Mouse (Mus musculus): ENCODE results near the gene Ppp2r5a. TPM values are rescaled to one million over a fixed set of nuclear protein-coding genes. Genes with fewer than 3 reads are reported as not detected.
A peak's percentile ranks its signal among the peaks of the same experiment; 100 is the strongest.

Ppp2r5a gene
- polyA plus RNA-seq, 1 experiment: 96.6 TPM

DNA sequence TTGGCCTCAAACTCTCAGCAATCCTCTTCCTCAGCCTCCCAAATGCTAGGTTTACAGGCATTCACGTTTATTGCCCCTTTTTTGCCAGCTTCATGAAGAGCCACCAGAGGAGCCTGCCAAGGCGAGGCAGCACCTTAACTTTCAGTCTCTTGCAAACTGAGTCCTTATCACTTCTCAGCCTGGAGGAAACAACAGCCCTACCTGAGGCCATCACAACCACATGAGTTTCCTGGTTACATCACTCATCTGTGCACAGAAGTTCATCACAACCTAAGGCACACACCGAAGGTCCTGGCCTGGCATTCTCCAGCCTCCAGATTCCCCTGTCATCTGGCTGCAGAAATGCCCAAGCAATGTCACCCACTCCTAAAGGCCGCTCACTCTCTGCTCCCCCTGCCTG lies 19.1 kb upstream of the Ppp2r5a start:
- H3K4me3 ChIP-seq (replicated peaks; ENCODE audit: control insufficient read depth, low read depth, low read length): no peak overlapping the region
- no peak for TF ChIP-seq POLR2A (IDR thresholded peaks at IDR 0.05; ENCODE audit: borderline replicate concordance, control insufficient read depth, low read depth, low read length)
- no peak for TF ChIP-seq CTCF (IDR thresholded peaks at IDR 0.05; ENCODE audit: control insufficient read depth, insufficient read depth, low read length)
- WGBS: 21% methylated on average over 4 of the region's 4 CpGs
- peak overlapping the region; percentile 95 for H3K27ac ChIP-seq (ENCODE audit: control insufficient read depth, insufficient read depth, low read depth, low read length, poor library complexity)
- peaks cover 7% of the 10 kb centered on the region for H3K4me1 ChIP-seq (ENCODE audit: control insufficient read depth, insufficient read depth, low read length)

DNA sequence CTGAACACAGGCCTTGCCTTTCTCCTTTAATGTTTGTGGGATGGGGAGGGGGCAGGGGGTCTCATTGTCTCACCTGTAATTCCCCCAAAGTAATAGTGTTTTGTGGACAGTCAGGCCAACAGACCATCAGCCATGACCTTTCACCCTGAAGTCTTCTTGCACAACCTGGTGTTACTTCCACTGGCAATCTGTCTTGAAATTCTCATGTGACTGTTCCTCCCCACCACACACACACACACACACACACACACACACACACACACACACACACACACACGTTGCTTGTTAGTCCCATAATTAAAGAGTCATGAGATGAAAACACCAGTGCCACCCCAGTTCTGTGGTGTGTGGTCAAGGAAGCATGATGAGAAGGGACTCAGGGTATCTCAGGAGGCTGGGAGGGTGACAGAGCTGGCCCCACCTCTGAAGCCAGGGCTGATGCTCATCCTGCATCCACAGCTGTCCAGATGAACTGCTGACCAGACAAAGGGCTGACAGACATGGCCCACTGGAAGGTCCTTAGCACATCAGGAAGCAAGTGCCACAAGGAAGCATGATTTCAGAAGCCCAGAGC lies 18.4 kb upstream of the Ppp2r5a start:
- H3K4me1 ChIP-seq (ENCODE audit: control insufficient read depth, insufficient read depth, low read length): peaks cover 10% of the 10 kb centered on the region

DNA sequence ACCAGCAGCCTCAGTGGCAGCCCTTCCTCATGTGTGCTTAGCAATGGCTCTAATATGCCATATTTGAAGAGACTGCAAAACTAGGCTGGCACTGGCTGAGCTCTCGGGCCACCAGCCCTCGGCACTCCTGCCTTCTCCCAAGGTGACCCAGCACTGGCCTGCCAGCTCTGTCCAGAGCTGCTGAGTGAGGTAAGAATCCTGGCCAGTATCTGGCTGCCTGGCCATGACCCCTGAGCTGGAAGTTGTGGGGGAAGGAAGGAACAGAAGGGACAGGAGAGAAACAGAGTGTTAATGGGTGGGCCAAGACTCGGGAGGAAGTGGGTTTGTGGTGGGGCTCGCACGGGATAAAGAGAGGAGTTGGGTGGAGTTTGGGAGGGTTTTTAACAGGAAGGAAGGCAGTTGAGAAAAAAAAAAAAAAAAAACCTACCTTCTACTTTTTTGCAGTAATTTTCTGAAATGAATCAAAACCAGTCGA lies 17.9 kb upstream of the Ppp2r5a start:
- Histone ChIP-seq H3K4me1 (ENCODE audit: control insufficient read depth, insufficient read depth, low read length) (peaks cover 10% of the 10 kb centered on the region), H3K27ac (ENCODE audit: control insufficient read depth, insufficient read depth, low read depth, low read length, poor library complexity) (peak overlapping the region; percentile 95), H3K4me3 (replicated peaks; ENCODE audit: control insufficient read depth, low read depth, low read length) (no peak overlapping the region)
- 1% methylated on average over 6 of the region's 6 CpGs for WGBS
- TF ChIP-seq POLR2A (IDR thresholded peaks at IDR 0.05; ENCODE audit: borderline replicate concordance, control insufficient read depth, low read depth, low read length): no peak
- no peak for TF ChIP-seq CTCF (IDR thresholded peaks at IDR 0.05; ENCODE audit: control insufficient read depth, insufficient read depth, low read length)

More for the DNA sequence above, 18.4 kb upstream of the Ppp2r5a start:
- no peak for TF ChIP-seq POLR2A (IDR thresholded peaks at IDR 0.05; ENCODE audit: borderline replicate concordance, control insufficient read depth, low read depth, low read length)
- no peak for TF ChIP-seq CTCF (IDR thresholded peaks at IDR 0.05; ENCODE audit: control insufficient read depth, insufficient read depth, low read length)
- 5% methylated on average over 1 of the region's 1 CpGs for WGBS
- no peak overlapping the region for H3K4me3 ChIP-seq (replicated peaks; ENCODE audit: control insufficient read depth, low read depth, low read length)
- peak overlapping the region; percentile 95 for H3K27ac ChIP-seq (ENCODE audit: control insufficient read depth, insufficient read depth, low read depth, low read length, poor library complexity)

DNA sequence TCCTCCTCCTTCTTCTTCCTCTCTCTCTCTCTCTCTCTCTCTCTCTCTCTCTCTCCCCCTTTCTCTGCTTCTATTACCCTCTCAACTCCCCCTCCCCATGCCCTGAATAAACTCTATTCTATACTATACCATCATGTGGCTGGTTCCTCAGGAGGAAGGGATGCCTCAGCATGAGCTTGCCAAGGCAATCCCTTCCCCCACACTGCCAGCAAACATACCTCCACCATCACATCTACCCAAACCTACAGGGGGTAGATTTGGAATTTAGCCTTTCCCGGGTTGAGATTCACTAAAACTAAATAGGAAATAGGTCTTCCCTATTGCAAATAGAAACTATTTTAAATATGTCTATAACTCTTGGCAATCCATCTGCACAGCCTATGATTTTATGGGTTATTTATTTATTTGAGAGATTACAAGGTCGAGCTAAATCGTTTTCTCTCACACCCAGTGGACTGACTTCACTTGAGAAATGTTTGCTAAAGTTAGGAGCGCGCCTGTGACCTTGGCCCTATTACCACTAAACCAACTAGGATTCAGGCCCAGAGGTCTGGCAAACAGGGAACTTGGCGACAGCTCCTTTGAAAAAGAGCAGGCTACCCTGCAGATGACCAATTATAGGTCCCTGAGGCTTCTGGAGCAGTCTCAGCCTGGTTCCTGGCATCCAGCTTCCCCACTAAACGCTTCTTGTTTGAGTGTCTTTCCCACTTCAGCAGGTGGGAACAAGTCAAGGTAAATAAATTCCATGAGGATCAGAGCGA lies 17.1 kb upstream of the Ppp2r5a start:
- TF ChIP-seq POLR2A (IDR thresholded peaks at IDR 0.05; ENCODE audit: borderline replicate concordance, control insufficient read depth, low read depth, low read length): no peak
- no peak for TF ChIP-seq CTCF (IDR thresholded peaks at IDR 0.05; ENCODE audit: control insufficient read depth, insufficient read depth, low read length)
- WGBS: 41% methylated on average over 8 of the region's 8 CpGs
- H3K4me3 ChIP-seq (replicated peaks; ENCODE audit: control insufficient read depth, low read depth, low read length): no peak overlapping the region
- H3K27ac ChIP-seq (ENCODE audit: control insufficient read depth, insufficient read depth, low read depth, low read length, poor library complexity): peak overlapping the region; percentile 78
- peaks cover 8% of the 10 kb centered on the region for H3K4me1 ChIP-seq (ENCODE audit: control insufficient read depth, insufficient read depth, low read length)

DNA sequence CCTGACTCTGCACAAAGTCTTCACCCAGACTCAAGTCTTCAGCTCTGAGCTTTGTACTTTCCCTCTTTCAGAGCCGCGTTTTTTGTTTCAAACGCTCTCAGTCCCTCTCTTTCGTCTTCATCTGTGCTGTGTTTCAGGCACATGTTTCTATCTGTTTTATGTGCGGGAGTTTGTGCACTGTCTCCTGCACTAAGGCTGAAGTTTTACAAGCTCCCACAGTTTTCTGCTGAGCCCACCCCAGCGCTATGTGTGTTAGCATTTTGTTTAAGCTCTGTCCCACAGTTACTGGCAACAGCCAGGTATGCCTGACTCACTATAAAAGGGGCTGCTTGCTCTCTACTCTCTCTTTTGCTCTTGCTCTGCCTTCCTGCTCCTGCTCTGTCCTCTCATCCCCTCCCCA lies 16.3 kb upstream of the Ppp2r5a start:
- H3K4me1 ChIP-seq (ENCODE audit: control insufficient read depth, insufficient read depth, low read length): peaks cover 8% of the 10 kb centered on the region
- peak overlapping the region; percentile 20; the same call in 1 of the 2 replicates for H3K27ac ChIP-seq (ENCODE audit: control insufficient read depth, insufficient read depth, low read depth, low read length, poor library complexity)
- WGBS: 78% methylated on average over 6 of the region's 6 CpGs
- TF ChIP-seq POLR2A (IDR thresholded peaks at IDR 0.05; ENCODE audit: borderline replicate concordance, control insufficient read depth, low read depth, low read length): no peak
- TF ChIP-seq CTCF (IDR thresholded peaks at IDR 0.05; ENCODE audit: control insufficient read depth, insufficient read depth, low read length): no peak
- H3K4me3 ChIP-seq (replicated peaks; ENCODE audit: control insufficient read depth, low read depth, low read length): no peak overlapping the region

DNA sequence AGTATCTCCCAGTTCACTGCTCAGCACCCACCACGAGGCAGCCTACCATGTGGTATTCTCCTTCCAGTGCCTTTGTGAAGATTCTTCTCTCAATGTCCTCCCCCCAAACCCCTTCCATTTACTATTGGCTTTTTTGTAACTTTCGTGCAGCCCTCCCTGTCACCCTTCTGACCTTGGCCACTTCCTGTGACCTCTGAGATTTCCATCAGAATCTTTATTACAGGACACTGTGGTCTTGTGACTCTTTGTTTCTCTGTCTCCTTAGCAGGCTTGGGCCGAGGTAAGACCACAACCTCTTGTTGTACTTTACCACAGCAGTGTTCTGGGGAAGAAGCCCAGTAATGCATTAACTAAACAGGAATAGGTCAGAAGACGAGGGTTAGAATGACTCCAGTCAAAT lies 15.9 kb upstream of the Ppp2r5a start:
- Histone ChIP-seq H3K4me1 (ENCODE audit: control insufficient read depth, insufficient read depth, low read length) (peaks cover 8% of the 10 kb centered on the region), H3K4me3 (replicated peaks; ENCODE audit: control insufficient read depth, low read depth, low read length) (no peak overlapping the region), H3K27ac (ENCODE audit: control insufficient read depth, insufficient read depth, low read depth, low read length, poor library complexity) (peak overlapping the region; percentile 20; the same call in 1 of the 2 replicates)
- WGBS: 40% methylated on average over 4 of the region's 4 CpGs
- TF ChIP-seq CTCF (IDR thresholded peaks at IDR 0.05; ENCODE audit: control insufficient read depth, insufficient read depth, low read length) (no peak), POLR2A (IDR thresholded peaks at IDR 0.05; ENCODE audit: borderline replicate concordance, control insufficient read depth, low read depth, low read length) (no peak)

DNA sequence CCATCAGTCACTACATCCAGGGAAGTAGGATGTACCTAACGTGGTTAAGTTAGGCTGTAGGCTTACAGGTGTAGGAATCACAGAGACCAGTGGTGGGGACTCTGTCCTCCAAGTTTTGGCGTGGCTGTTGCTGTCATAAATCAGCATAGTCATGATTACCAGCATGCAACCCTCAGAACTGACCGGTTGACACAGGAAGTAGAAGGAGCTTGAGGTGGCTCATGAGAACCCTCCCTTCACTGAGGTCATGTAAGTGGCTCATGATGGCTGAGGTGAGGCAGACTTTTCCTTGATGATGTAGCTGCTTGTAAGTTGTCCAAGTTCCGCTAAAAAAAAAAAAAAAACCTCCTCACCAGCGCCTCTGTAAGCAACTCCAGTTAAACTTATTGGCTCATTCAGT lies 14.0 kb upstream of the Ppp2r5a start:
- no peak for TF ChIP-seq CTCF (IDR thresholded peaks at IDR 0.05; ENCODE audit: control insufficient read depth, insufficient read depth, low read length)
- no peak for TF ChIP-seq POLR2A (IDR thresholded peaks at IDR 0.05; ENCODE audit: borderline replicate concordance, control insufficient read depth, low read depth, low read length)
- H3K27ac ChIP-seq (ENCODE audit: control insufficient read depth, insufficient read depth, low read depth, low read length, poor library complexity): peak overlapping the region; percentile 23; the same call in 1 of the 2 replicates
- H3K4me3 ChIP-seq (replicated peaks; ENCODE audit: control insufficient read depth, low read depth, low read length): no peak overlapping the region
- WGBS: 24% methylated on average over 5 of the region's 5 CpGs
- H3K4me1 ChIP-seq (ENCODE audit: control insufficient read depth, insufficient read depth, low read length): peaks cover 8% of the 10 kb centered on the region

DNA sequence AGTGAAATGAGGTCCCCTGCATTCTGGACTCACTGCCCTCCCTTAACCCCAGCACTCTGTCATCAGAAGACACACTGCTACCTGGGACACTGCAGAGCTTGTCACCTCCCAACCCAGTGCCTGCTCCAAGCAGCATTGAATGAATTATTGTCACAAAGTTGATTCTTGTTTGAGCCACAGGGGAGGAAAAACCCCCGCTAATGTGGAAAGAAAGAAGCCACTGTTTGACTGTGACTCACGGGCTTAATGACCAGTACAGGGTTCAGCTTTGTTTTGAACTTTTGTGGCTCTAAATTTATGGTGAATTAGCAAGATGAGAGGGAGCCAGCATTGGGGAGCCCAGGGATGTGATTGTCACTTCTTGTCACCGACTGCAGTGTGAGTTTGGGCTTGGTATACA lies 13.5 kb upstream of the Ppp2r5a start:
- 18% methylated on average over 3 of the region's 3 CpGs for WGBS
- no peak overlapping the region for H3K4me3 ChIP-seq (replicated peaks; ENCODE audit: control insufficient read depth, low read depth, low read length)
- peaks cover 5% of the 10 kb centered on the region; the same call in 1 of the 2 replicates for H3K4me1 ChIP-seq (ENCODE audit: control insufficient read depth, insufficient read depth, low read length)
- TF ChIP-seq POLR2A (IDR thresholded peaks at IDR 0.05; ENCODE audit: borderline replicate concordance, control insufficient read depth, low read depth, low read length) (no peak), CTCF (IDR thresholded peaks at IDR 0.05; ENCODE audit: control insufficient read depth, insufficient read depth, low read length) (no peak)
- H3K27ac ChIP-seq (ENCODE audit: control insufficient read depth, insufficient read depth, low read depth, low read length, poor library complexity): peak overlapping the region; percentile 23; the same call in 1 of the 2 replicates

Measured in bone marrow, adult 2 months (tissue).